Mouse (Mus musculus): Measurements from ENCODE around the gene Dhodh. TPM values are rescaled to one million over a fixed set of nuclear protein-coding genes. Genes with fewer than 3 reads are reported as not detected.

Dhodh gene
- 24.3 and 25.4 TPM in 2 replicates for polyA plus RNA-seq (2012; rRNA removed)

DNA sequence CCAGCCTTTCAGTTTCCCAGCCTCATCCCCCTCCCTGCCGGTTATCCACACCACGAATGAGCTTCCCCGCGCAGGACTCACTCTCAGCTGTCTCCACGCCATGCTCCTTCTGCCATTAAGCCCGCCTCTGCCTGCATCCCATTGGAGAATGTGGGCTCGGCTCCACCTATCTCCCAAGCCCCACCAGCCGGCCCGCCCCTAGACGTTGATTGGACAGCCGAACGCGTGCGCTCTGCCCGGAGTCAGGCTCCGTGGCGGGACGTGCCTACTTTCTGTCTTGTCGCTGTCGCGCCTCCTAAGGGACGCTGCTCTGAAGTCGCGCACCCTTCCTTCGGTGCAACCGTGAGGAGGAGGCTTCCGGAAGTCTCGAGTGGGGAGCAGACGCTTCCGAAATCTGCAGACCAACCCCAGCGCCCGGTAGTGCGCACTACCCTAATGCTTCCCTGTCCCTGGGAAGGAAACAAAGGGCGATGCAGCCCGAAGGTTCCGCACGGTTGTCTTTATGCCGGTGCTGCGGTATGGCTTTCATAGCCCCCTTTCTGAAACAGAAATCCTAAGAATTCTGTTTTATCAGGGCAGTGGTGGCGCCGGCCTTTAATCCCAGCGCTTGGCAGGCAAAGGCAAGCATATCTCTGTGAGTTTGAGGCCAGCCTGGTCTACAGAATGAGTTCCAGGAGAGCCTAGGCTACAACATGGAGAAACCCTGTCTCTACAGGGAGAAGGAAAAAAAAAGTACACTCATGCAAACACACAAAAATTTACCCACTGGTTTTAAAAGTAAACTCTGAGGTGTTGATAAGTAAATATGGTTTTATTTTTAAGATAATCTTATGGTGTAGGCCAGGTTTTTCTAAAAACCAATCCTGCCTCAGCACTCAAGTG lies at the start of gene Dhodh:
Gene Dhodh (minus strand): TSS at position 403 of the 882 bp plus-strand sequence.
- peak; percentile 96 to 98 for DNase-seq (ENCODE audit: extremely low spot score in 1 of 2, low spot score in 1 of 2)

DNA sequence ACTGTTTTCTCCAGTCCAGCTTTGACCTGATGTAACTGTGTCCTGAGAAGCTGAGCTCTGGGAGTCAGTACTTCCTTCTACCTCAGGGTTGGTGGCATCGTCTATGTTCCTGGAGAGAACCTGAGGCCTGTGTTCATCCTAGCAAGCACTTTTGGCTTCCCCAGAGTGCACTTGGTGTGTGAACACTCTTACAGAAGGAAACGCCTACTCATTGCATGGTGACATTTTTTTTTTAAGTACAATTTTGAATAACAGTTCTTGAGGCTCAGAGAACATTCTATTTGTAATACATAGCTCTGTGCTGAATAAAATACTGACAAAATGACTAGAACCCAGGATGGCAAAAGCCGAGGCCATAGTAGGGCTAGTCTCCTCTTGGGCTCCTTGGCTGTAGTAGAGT lies 48.4 kb upstream of the Dhodh start:
- peak in 1 of 2 experiments; percentile 63 for DNase-seq (ENCODE audit: extremely low spot score in 1 of 2, low spot score in 1 of 2)

DNA sequence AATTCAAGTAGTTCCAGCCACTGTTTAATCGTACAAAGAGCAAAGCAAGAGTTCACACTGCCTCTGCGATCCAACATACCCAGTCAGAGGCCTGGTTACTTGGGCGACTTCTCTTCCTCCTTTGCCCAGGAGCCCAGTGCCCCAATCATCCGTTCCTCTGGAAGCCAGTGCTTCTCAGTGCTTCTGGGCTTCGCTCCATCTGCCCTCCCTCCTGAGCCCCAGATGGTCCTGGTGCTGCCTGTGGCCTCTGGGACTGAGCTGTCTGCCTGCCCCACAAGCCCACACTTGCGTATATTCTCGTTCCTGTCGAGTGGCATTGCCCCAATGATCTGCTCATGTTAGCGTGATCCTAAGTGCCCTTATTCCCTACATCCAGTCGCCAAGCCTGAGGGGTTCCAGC lies 42.3 kb upstream of the Dhodh start:
- DNase-seq (ENCODE audit: extremely low spot score in 1 of 2, low spot score in 1 of 2): no peak

DNA sequence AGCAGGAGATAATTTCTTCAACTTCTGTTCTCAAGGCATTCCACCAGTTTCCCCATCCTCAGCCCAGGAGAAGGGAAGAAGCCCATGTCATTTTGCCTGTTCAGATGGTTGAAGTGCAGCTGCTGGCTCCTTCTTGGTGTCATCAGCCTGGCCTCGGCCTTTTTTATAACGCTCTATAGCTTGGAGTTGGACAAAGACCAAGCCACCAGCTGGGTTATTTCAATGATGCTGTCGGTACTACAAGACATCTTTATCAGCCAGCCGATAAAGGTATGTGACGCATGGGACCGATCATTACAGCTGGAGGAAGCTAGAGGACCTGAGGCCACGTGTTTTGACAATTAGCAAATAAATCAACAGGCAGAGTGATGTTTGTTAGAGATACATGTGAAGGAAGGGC lies 40.0 kb upstream of the Dhodh start:
- DNase-seq (ENCODE audit: extremely low spot score in 1 of 2, low spot score in 1 of 2): no peak

DNA sequence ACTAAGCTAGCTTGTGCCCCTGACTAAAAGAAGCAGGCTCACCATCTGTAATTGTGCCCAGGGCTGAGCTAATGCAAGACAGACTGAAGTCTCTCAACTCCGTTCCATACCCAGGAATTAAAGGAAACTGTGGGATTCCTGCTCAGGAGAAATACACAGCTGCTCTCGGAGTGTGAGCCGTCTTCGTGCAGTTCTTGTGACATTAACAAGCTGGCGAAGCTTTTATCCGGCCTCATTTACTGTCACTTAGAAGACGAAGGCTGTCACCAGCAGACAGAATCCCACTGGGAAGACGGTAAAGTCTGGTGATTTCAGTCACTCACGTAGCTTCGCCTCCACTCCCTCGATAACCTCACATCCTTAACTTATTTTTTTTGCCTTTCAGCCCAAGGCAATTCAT lies 38.9 kb upstream of the Dhodh start:
- peak in 1 of 2 experiments; percentile 22 for DNase-seq (ENCODE audit: extremely low spot score in 1 of 2, low spot score in 1 of 2)

DNA sequence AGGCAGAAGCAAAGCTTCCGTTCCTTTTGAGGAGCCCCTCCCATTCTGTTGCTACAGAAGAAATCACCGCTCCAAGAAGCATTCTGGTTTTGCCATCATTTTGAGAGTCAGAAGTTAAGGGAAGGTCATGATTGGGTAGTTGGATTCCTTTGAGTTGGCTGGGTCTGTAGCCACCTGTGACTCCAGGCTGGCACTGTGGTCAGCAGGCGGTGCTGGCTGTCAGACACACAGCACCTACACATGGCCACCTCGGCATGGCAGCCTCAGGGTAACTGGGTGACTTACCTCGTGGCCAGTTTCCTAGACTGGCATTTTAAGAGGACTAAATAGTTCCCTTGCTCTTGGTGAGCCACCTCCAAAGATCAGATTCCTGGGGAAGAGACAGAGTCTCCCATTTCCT lies 32.8 kb upstream of the Dhodh start:
- DNase-seq (ENCODE audit: extremely low spot score in 1 of 2, low spot score in 1 of 2): no peak

DNA sequence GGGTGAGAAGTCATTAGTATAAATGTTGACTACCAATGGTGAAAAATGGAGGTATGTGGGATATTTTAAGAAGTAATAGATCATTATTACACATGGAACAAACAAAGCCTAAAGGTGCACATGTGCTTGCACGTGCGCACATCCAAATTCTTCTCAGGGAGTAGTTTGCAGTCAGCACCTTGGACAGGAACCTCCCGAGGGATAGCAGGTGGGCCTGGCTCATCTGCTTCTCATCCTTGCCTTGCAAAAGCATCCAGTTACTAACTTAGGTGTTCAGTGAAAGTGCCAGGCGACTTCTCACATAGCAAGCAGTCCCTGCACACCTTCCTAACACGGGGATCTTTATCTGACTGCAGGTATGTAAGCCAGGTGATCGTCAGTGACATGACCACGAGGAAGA lies 31.9 kb upstream of the Dhodh start:
- DNase-seq (ENCODE audit: extremely low spot score in 1 of 2, low spot score in 1 of 2): no peak

DNA sequence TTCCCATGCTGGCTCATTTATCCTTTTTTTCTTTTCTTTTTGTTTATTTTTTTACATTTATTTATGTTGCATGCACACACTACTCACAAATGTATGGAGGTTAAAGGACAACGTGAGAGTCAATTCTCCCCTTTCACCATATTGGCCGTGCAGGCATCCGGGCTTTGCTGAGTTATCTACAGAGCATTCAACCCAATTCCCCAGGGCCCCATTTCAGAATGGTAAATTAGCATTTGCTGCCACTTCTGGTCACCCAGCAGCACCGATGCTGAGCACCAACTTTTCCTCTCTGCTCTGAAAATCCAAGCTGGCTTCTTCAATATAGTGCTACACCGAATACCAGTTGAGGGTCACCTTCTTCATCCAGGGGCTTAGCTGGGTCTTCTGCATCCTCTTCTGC lies 30.4 kb upstream of the Dhodh start:
- no peak for DNase-seq (ENCODE audit: extremely low spot score in 1 of 2, low spot score in 1 of 2)

DNA sequence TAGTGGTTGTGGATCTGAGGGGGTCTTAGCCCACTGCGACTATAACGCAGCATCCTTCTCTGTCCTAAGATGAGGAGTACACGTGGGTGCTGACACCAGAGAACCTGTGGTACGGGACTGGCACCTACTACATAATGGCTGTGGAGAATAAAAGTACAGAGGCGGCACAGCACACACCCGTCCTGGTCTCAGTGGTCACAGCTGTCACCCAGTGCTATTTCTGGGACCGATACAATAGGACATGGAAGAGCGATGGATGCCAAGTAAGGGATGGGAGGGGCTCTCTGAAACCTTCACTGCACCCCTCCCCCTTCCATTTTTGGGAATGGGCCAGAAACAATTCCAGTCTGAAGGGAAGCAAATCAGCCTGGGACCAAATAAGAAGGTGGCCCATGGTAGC lies 26.7 kb upstream of the Dhodh start:
- DNase-seq (ENCODE audit: extremely low spot score in 1 of 2, low spot score in 1 of 2): no peak

DNA sequence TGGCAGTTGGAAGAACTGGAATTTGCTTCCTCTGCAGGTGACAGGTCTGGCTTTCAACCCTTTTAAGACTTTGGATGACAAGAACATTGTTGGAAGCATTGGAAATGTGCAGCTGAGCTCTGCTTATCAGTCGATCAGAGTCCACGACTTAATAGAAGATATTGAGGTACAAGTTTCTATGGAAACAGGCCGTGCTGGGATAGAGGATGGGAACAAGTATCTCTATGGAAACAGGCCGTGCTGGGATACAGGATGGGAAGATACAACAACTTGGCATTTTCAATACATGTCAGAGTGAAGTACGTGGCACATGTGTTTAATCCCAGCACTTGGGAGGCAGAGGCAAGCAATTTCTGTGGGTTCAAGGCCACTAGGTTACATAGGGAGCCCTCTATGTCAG lies 24.0 kb upstream of the Dhodh start:
- no peak for DNase-seq (ENCODE audit: extremely low spot score in 1 of 2, low spot score in 1 of 2)

DNA sequence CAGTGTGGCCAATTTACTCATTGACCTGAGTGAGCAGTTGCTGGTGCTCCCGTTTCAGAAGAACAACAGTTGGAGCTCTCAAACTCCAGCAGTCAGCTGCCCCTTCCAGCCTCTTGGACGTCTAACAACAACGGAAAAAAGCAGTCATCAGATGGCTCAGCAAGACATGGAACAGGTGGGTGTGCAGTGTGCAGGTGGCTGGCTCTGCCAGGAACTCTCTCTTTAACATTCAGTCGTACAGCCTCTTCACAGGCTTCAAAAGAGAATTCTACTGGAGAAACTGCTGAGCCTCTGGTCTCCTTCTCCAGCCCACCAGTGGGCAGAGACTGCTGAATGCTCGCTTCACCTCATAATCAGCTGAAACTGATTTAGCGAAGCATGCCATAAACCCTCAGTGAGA lies 20.2 kb upstream of the Dhodh start:
- peak in 1 of 2 experiments; percentile 44 for DNase-seq (ENCODE audit: extremely low spot score in 1 of 2, low spot score in 1 of 2)

DNA sequence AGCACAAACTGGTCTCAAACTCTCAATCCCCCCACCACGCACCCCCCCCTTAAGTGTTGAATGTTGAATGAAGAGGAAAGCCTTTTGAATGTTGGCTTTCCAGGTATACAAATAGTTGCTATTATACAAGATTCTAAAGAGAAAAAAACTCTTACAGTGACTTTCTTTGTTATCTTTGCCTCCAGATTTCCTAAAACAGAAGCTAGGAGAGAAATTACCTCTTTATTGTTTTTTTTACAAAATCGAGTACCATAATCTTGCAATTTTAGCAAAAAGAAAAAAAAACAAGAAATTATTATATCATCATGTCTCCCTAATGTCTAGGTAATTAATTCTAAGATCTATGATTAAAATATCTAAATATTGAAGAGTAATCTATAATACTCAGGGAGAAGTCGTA lies 7.1 kb upstream of the Dhodh start:
- DNase-seq (ENCODE audit: extremely low spot score in 1 of 2, low spot score in 1 of 2): no peak

DNA sequence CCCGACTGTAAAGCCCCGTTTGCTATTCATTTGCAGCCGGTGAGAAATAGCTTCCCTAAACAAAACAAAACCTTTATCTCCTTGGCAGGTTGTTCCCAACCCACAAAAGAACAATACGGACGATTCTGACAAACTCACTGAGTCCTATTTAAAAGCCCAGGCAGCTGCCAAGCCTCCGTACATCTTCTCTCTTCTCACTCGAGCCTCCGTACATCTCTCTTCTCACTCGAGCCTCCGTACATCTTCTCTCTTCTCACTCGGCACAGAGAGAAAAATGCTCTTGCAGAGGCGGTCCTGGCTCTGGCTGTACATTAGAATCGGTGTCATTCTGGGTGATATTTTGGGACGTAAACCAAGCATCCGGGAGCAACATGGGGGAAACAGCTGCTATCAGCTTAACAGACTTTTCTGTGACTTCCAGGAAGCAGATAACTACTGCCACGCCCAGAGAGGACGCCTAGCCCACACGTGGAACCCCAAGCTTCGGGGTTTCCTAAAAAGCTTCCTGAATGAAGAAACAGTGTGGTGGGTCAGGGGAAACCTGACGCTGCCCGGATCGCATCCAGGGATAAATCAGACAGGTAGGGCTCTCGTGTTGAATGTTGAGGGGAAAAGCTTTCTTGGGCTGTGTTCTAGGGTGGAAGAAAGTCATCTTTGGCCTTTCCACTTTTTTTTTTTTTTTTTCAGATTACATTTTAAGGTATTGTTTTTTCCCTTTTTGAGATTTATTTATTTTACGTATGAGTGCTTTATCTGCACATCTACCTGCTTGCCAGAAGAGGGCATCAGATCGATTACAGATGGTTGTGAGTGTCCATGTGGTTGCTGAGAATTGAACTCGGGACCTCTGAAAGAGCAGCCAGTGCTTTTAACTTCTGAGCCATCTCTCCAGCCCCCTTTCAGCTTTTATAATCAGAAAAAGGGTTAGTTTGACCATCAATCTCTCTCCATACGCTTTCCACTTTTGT lies 6.1 kb upstream of the Dhodh start, which contains the start of gene Pkd1l3:
Gene Pkd1l3 (plus strand): TSS at position 275 of the 968 bp plus-strand sequence.
- DNase-seq (ENCODE audit: extremely low spot score in 1 of 2, low spot score in 1 of 2): peak in 1 of 2 experiments; percentile 32

DNA sequence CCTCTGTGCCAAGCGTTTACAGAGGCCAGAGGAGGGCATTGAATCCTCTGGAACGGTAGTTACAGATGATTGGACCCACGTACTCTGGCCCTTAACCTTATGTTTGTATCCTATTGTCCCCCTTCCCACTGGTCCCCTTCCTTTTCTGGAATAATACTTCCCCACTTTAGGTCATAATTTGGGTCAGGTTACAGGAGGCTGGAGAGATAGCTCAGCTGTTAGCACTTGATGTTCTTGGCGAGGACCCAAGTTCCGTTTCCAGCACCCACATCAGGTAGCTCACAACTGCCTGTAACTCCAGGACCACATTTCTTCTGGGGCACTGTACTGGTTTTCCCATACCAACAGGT lies 655 bp upstream of the Dhodh start:
- no peak for DNase-seq (ENCODE audit: extremely low spot score in 1 of 2, low spot score in 1 of 2)

DNA sequence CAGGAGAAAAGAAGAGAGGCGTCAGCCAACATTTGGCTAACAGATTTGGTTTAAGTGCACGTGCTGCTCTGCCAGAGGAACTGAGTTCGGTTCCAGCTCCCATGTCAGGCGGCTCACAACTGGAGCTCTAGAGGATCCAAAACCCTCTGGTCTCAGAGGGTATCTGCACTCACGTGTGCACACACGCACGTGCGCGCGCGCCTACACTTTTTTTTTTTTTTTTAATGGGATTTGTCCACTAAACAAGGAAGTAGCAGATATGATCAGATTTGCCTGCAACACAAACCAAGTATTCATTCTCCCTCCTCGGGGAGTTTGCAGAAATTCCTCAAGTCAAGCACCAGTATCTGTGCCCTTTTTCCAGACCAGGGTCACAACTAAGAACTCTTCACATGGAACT lies 823 bp downstream of the Dhodh start:
- no peak for DNase-seq (ENCODE audit: extremely low spot score in 1 of 2, low spot score in 1 of 2)

DNA sequence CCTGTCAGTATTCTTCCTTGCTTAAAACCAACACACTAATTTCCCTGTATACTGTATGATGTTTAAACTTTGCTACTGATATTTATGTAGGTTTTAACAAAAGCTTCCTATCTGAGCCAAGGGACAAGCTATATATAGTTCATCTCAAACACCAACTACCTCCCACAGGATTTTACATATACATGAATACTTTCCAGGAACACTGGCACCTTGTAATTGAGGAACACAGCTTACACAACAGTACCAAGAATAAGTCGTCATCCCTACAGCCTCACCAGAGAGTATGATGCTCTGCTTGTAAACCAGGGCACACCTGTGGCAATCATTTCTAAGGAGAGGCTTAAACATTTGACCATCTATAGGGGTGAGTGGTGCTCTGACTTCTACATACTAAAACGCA lies 1.7 kb downstream of the Dhodh start:
- no peak for DNase-seq (ENCODE audit: extremely low spot score in 1 of 2, low spot score in 1 of 2)

DNA sequence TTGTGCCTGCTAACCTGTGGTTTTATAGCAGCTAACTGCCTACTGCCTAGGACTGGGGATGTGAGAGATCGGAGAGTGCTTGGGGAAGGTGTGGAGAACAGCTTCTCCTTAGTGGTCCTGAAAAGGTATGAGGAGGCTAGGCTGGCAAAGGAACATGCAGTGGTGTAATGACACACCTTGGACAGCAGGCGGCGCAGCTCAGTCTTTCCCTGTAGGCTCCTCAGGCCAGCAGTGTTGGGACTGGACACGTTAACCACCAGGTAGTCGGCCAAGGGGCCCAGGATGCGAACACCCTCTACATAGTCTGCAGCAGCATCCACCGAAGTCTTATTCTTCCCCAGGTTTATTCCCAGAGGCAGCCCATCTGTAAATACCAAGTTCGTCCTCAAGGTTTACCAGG lies 12.6 kb downstream of the Dhodh start:
- peak in 1 of 2 experiments; percentile 53 for DNase-seq (ENCODE audit: extremely low spot score in 1 of 2, low spot score in 1 of 2)

DNA sequence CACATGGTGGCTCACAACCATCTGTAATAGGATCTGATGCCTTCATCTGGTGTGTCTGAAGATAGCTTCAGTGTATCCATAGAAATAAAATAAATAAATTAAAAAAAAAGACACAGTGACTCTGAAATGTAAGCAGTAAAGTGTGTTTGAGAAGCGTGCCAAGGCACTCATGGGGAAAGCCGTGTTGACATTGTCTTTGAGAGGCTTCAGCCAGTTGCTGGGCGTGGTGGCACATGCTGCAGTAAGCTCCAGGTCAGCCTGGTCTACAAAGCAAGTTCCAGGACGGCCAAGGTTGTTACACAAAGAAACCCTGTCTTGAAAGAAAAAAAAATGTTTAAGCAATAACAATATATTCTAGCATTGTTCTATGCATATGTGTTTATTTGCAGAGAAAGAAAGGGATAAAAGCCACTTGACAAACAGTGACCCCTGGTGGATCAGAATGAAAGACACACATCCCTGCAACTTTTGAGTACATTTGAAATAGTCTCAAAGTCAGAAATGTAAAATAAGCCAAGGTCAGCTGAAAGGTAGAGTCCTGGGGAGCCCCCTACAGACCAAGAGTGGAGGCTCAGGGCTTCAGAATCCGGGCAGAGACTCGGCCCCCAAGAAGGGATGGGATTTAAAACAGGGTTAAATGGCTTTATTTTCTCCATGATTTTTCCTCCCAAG lies 15.2 kb downstream of the Dhodh start:
- peak in 1 of 2 experiments; percentile 45 for DNase-seq (ENCODE audit: extremely low spot score in 1 of 2, low spot score in 1 of 2)

DNA sequence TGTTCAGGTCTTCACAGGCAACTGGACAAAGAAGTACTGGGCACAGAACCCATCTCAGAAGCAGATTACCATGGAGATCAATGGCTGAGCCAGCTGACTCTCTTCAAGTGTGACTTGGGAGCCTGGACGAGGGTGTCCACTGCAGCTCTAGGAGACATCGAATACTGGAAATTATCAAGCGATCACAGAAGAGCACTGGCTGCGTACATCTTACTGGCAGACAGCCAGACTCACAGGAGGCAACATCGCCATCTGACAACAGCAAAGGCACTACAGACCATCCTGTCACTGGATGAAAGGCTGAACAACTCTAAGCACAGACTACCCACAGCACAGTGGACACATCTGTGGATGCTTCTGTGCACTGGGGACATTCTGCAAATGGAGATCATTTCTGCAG lies 16.3 kb downstream of the Dhodh start:
- DNase-seq (ENCODE audit: extremely low spot score in 1 of 2, low spot score in 1 of 2): no peak

DNA sequence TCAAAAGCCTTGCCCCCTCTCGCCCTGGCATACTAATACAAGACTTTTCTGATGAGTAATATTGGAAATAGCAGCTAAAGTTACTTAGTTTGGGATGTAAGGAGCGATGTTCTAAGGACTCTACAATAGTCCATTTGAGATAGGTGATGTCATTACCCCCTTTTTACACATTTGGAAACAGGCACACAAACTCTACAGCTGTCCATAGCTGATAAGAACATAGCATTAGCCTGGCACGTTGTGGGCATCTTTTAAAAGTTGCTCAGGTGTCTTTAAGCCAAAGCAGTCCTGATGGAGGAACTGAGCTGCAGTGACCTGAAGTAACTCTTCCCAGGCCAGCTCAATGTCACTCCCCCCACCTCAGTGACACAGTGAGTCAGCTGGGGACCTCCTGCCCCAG lies 17.1 kb downstream of the Dhodh start:
- no peak for DNase-seq (ENCODE audit: extremely low spot score in 1 of 2, low spot score in 1 of 2)

DNA sequence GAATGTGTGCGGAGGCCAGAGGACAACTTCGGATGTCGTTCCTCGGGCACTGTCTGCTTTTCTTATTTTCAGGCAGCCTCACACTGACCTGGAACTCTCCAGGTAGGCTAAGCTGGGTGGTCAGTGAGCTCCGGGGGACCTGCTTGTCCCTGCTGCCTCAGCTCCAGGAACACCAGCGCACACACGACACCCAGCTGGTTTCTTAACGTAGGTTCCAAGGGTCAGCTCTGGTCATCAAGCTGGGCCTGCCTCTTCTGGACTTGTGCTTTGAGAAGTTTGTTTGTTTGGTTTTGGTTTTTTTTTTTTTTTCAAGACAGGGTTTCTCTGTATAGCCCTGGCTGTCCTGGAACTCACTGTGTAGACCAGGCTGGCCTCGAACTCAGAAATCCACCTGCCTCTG lies 17.6 kb downstream of the Dhodh start:
- DNase-seq (ENCODE audit: extremely low spot score in 1 of 2, low spot score in 1 of 2): no peak

All from frontal cortex, adult 2 months (tissue).